Mouse (Mus musculus): Measurements from ENCODE around the gene Eddm3b.
"Not testable (repeated sequence)": the region's sequence is repeated elsewhere in the genome, so short reads cannot be mapped to it uniquely, and the experiment has no call there.

The Eddm3b gene

GRCm38 (mm10) chr14:51144451-51144850 is 30.2 kb downstream of the Eddm3b start:
- DNase-seq, result no peak

GRCm38 (mm10) chr14:51145521-51145920 is 31.3 kb downstream of the Eddm3b start:
- DNase-seq, result no peak

DNA sequence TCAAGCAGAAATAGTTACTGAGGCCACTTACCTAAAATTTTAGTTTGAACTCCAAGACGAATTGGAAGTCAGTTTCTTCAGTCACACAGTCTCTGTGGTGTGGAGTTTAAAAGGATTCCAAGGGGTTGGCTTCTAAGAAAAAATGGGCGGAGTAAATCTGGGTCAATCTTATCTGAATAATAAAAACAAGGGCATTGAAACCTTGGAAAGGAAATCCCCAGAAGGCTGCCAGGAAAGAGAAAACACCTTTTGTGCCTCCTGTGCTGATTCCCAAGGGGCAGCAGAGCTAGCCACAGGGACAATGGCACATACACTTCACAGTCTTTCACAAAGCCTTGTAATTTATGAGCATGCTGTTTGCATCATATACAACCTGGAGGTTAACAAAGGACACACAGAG is 32.5 kb downstream of the Eddm3b start, which contains the start of gene Rnase1:
Gene Rnase1, minus strand, starts transcription at position 101 of the 400 bp plus-strand sequence.
- no peak for DNase-seq

DNA sequence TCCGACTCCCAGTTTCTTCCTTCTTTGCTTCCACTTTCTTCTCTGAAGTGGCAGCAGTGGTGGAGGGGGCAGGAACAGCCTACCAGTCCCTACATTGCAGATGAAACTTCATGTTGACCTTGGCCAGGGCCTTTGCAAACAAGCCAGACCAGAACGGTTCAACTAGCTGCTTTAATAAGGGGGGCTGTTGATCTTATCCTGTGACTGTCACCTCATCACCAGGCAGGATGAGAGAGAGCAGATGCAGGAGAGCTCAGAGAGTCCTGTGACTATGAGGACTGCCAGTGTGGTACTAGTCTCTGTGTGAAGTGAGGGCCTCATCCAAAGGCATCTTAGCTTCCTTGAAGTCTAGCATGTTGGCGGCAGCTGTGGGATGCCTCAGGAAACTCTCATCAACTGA is 33.8 kb downstream of the Eddm3b start:
- no peak for DNase-seq

- DNase-seq, result no peak
Observed at GRCm38 (mm10) chr14:51149164-51149563, 34.9 kb downstream of the Eddm3b start.

GRCm38 (mm10) chr14:51150206-51150831 is 36.1 kb downstream of the Eddm3b start:
- DNase-seq, result no peak

DNA sequence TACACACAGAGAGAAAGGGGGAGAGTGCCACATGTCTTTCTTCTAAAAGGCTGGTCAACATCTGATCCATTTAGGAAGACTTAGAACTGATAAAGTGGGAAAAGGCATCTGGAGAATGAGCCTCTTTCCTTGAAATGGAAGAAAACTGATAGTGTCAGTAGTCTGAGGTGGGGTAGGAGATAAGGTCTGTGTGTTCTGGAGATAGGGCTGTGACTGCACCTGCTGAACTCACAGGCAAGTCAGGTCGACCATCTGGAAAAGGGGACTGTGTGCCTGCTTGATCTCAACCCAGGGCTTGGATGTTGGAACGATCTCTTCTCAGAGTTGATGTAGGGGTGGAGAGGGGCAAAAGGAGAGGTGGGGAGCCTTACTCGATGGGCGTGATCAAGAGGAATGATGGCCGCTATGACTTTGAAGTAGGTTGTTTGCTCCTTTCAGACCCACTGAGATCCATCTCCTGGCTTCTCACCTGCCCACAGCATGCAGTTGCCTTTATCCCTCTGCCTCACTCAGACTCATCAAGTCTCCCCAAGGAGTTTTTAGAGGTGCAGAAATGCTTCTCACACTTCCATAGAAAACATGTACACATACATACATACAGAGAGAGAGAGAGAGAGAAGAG is 38.1 kb downstream of the Eddm3b start:
- no peak for DNase-seq

GRCm38 (mm10) chr14:51156056-51156735 is 42.0 kb downstream of the Eddm3b start:
- no peak for DNase-seq

DNA sequence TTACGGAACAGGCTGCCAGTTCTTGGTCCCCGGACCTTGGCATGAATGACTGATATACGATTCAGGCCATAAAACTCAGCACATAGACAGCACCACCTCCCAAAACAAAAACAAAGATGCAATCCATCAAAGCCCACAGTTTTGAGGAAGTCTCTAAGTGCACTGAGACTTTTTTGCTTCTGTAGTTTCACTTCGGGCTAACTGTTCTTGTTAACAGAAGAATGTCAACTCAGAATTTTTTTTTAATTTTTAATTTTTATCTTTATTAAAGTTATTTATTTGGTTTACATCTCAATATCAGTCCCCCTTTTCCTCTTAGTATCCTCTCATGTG is 42.5 kb downstream of the Eddm3b start:
- DNase-seq, result no peak

DNA sequence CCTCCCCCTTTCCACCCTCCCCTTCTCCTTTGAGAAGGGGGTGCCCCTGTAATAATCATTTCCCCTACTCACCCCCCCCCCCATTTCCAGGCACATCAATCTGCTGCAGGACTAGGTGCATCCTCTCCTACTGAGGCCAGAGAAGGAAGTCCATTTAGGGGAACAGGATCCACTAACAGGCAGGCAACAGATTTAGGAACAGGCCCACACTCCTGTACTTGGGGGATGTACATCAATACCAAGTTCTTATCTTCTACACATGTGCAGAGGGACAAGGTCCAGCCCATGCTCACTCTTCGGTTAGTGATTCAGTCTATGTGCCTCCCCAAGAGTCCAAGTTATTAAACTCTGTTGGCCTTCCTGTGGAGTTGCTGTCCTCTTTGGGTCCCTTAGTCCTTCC is 42.8 kb downstream of the Eddm3b start:
- no peak for DNase-seq

GRCm38 (mm10) chr14:51161976-51162375 is 47.8 kb downstream of the Eddm3b start, which contains the start of gene Rnase2b:
Gene Rnase2b, plus strand, starts transcription at chr14:51162260.
- peak in 1 of 2 experiments; percentile 26 for DNase-seq

DNA sequence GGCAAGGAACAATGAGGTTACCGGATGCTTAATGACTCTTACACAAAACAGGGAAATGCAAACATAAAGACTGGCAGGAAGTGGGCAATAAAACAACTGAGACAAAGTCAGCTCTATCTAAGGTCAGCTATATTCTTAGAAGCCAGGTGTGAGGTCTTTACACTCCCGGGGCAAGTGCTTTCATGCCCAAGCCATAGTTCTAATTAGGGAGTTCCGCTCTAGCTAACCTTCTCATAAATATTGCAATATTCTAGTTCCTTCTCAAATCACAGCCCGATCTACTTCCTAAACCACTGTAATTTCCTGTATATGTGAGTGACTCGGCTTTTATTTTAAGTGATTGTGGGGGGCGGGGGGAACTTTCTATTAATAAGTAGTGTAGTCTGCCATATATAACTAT is 49.1 kb downstream of the Eddm3b start:
- DNase-seq, result not testable (repeated sequence)

- no peak for DNase-seq
Observed at GRCm38 (mm10) chr14:51165435-51165834, 51.2 kb downstream of the Eddm3b start.

- DNase-seq, result no peak
Observed at GRCm38 (mm10) chr14:51166068-51166467, 51.8 kb downstream of the Eddm3b start.

All from lung, postnatal 4 days (tissue).